Comparison of ENCODE assay signal across 35 mouse cellular contexts in the genomic region with DNA sequence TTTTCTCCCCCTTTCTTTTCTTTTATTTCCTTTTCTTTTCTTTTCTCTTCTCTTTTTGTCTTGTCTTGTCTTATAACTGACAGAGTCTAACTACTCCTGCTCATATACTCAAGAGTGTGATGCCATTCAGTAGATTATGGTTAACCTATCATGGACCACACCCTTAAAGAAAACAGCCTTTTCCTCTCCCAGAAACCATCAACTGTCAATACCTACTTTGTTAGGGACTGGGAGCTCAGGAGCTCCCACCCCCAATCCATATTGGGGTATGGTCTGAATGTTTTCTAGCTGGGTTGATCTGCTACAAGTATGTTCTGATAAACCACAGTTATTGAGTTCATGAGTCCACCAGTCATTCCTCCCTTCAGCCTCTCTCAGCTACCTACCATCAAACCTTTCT.
"Had no signal": no experiment of that assay in that cellular context is flagged by ENCODE, and none has a peak within 500 bp of the region (broad histone marks: within the 10 kb centered on the region; RNA-seq: fewer than 3 reads in every experiment).

No protein-coding gene starts in this region.

- H3K9ac ChIP-seq: heart, embryonic 12.5 days; heart, embryonic 13.5 days; heart, embryonic 15.5 days; hindbrain, embryonic 12.5 days; hindbrain, embryonic 13.5 days; hindbrain, embryonic 14.5 days; hindbrain, embryonic 15.5 days; intestine, embryonic 15.5 days; kidney, embryonic 15.5 days had no signal

- H3K4me1 ChIP-seq: heart, embryonic 10.5 days; heart, embryonic 12.5 days; heart, embryonic 13.5 days; heart, embryonic 15.5 days; hindbrain, embryonic 10.5 days; hindbrain, embryonic 12.5 days; hindbrain, embryonic 13.5 days; hindbrain, embryonic 15.5 days; intestine, embryonic 15.5 days; kidney, embryonic 15.5 days had no signal

- H3K36me3 ChIP-seq: heart, embryonic 10.5 days; heart, embryonic 12.5 days; heart, embryonic 13.5 days; heart, embryonic 15.5 days; hindbrain, embryonic 10.5 days; hindbrain, embryonic 12.5 days; hindbrain, embryonic 13.5 days; hindbrain, embryonic 15.5 days; intestine, embryonic 15.5 days; kidney, embryonic 15.5 days had no signal

- H3K27ac ChIP-seq: heart, embryonic 10.5 days; heart, embryonic 13.5 days; heart, embryonic 15.5 days; hindbrain, embryonic 10.5 days; hindbrain, embryonic 12.5 days; hindbrain, embryonic 13.5 days; hindbrain, embryonic 14.5 days; hindbrain, embryonic 15.5 days; hindbrain, postnatal 0 days; intestine, embryonic 15.5 days; kidney, embryonic 15.5 days; kidney, postnatal 0 days; layer of hippocampus, adult 2 months; left cerebral cortex, adult 2 months had no signal

- H3K4me3 ChIP-seq: heart, embryonic 10.5 days; heart, embryonic 12.5 days; heart, embryonic 13.5 days; heart, embryonic 15.5 days; hindbrain, embryonic 10.5 days; hindbrain, embryonic 12.5 days; hindbrain, embryonic 13.5 days; hindbrain, embryonic 15.5 days; intestine, embryonic 15.5 days; kidney, embryonic 15.5 days; layer of hippocampus, adult 2 months; left cerebral cortex, adult 2 months had no signal

- H3K27me3 ChIP-seq: heart, embryonic 12.5 days; heart, embryonic 13.5 days; heart, embryonic 15.5 days; hindbrain, embryonic 12.5 days; hindbrain, embryonic 13.5 days; hindbrain, embryonic 15.5 days; intestine, embryonic 15.5 days; kidney, embryonic 15.5 days had no signal

- ATAC-seq: hindbrain, postnatal 0 days; inflammation-experienced regulatory T-cells, adult 6 months; intestine, embryonic 15.5 days; intestine, embryonic 16.5 days; intestine, postnatal 0 days had no signal

- H3K9me3 ChIP-seq: heart, embryonic 10.5 days; heart, embryonic 12.5 days; heart, embryonic 13.5 days; heart, embryonic 15.5 days; hindbrain, embryonic 10.5 days; hindbrain, embryonic 12.5 days; hindbrain, embryonic 13.5 days; hindbrain, embryonic 15.5 days; intestine, embryonic 15.5 days; kidney, embryonic 15.5 days had no signal

- DNase-seq: heart, postnatal 10 days; heart, postnatal 14 days; heart, postnatal 36 days; heart, postnatal 4 days; kidney, adult 11 months; kidney, adult 18-20 months; kidney, adult 2 months; kidney, adult 8-10 months; kidney, adult 9 months; kidney, postnatal 10 days; kidney, postnatal 14 days; kidney, postnatal 25 days; kidney, postnatal 36 days; kidney, postnatal 4 days; layer of hippocampus, adult 9-11 months; layer of hippocampus, postnatal 36 days had no signal

- H3K4me2 ChIP-seq: heart, embryonic 11.5 days; heart, embryonic 12.5 days; heart, embryonic 13.5 days; heart, embryonic 15.5 days; hindbrain, embryonic 12.5 days; hindbrain, embryonic 13.5 days; hindbrain, embryonic 14.5 days; hindbrain, embryonic 15.5 days; intestine, embryonic 15.5 days; kidney, embryonic 15.5 days had no signal
